In genomic region chr17:67179446-67179845, GRCm38 (mm10) we compare ENCODE assay signal across 22 mouse cellular contexts.
DNase-seq lines count a peak whose midpoint lies in the region; ATAC-seq and TF ChIP-seq lines count a peak whose summit lies in the region.
"Had no signal": no experiment of that assay in that cellular context is flagged by ENCODE, and none has a peak within 500 bp of the region (broad histone marks: within the 10 kb centered on the region; RNA-seq: fewer than 3 reads in every experiment).

No protein-coding gene starts in this region.

- no peak for TF ChIP-seq POLR2A in embryonic fibroblast, embryonic 13.5 days (IDR thresholded peaks at IDR 0.05; ENCODE audit: low read depth, low read length)

- no peaks in the 10 kb centered on the region for H3K9me3 ChIP-seq in midbrain, embryonic 11.5 days (ENCODE audit: control insufficient read depth, low read length)
- H3K9me3 ChIP-seq in midbrain, embryonic 15.5 days = no peaks in the 10 kb centered on the region
- H3K9me3 ChIP-seq: embryonic facial prominence, embryonic 13.5 days; embryonic facial prominence, embryonic 15.5 days; forebrain, embryonic 15.5 days had no signal

- no peak overlapping the region for H3K27ac ChIP-seq in midbrain, embryonic 11.5 days (ENCODE audit: low read depth, low read length)
- no peak overlapping the region for H3K27ac ChIP-seq in midbrain, embryonic 15.5 days
- 0 out of 2 replicates have a peak overlapping the region, but pooled peaks have one; percentile 6 for H3K27ac ChIP-seq in embryonic fibroblast, embryonic 13.5 days (ENCODE audit: insufficient read depth, low read length)
- H3K27ac ChIP-seq: embryonic facial prominence, embryonic 13.5 days; embryonic facial prominence, embryonic 15.5 days; forebrain, embryonic 13.5 days; forebrain, embryonic 15.5 days had no signal

- TF ChIP-seq CTCF in embryonic fibroblast, embryonic 13.5 days (IDR thresholded peaks at IDR 0.05; ENCODE audit: borderline replicate concordance, insufficient read depth, low read length) = no peak

- no peak overlapping the region for H3K4me2 ChIP-seq in midbrain, embryonic 11.5 days
- H3K4me2 ChIP-seq in midbrain, embryonic 15.5 days = no peak overlapping the region
- H3K4me2 ChIP-seq: embryonic facial prominence, embryonic 13.5 days; embryonic facial prominence, embryonic 15.5 days; forebrain, embryonic 13.5 days; forebrain, embryonic 15.5 days had no signal

- DNase-seq in embryo, embryonic 10 days (ENCODE audit: low spot score) = peak; percentile 25
- DNase-seq in embryo, embryonic 9.5 days (ENCODE audit: extremely low spot score) = no peak
- DNase-seq in midbrain, embryonic 11.5 days (ENCODE audit: low spot score, missing footprints) = peak; percentile 68
- DNase-seq in cerebellum, adult 8-10 months = no peak
- DNase-seq: B cell, adult 2 months; cerebellum, adult 11-12 months; cerebellum, adult 2 months; cerebellum, adult 9-11 months; cerebellum, postnatal 14 days; cerebellum, postnatal 36 days; forebrain, postnatal 0 days had no signal

- H3K4me1 ChIP-seq in midbrain, embryonic 11.5 days (ENCODE audit: control insufficient read depth, insufficient read depth, low read length) = no peaks in the 10 kb centered on the region
- H3K4me1 ChIP-seq in midbrain, embryonic 15.5 days = no peaks in the 10 kb centered on the region
- H3K4me1 ChIP-seq in embryonic fibroblast, embryonic 13.5 days (ENCODE audit: control insufficient read depth, insufficient read depth, low read length) = peaks cover 9% of the 10 kb centered on the region
- H3K4me1 ChIP-seq: forebrain, embryonic 13.5 days had no signal

- no peak overlapping the region for H3K4me3 ChIP-seq in midbrain, embryonic 11.5 days (ENCODE audit: low read depth, low read length)
- H3K4me3 ChIP-seq in midbrain, embryonic 15.5 days = no peak overlapping the region
- H3K4me3 ChIP-seq in embryonic fibroblast, embryonic 13.5 days (ENCODE audit: insufficient read depth, low read length) = no peak overlapping the region
- H3K4me3 ChIP-seq: embryonic facial prominence, embryonic 13.5 days; embryonic facial prominence, embryonic 15.5 days; forebrain, embryonic 13.5 days; forebrain, embryonic 15.5 days had no signal

- H3K36me3 ChIP-seq in midbrain, embryonic 11.5 days (ENCODE audit: control insufficient read depth, insufficient read depth, low read length) = no peaks in the 10 kb centered on the region
- no peaks in the 10 kb centered on the region for H3K36me3 ChIP-seq in midbrain, embryonic 15.5 days (replicated peaks)
- H3K36me3 ChIP-seq: embryonic facial prominence, embryonic 13.5 days; embryonic facial prominence, embryonic 15.5 days; forebrain, embryonic 15.5 days; G1E had no signal

- WGBS in midbrain, embryonic 11.5 days = 91% methylated on average over 1 of the region's 1 CpGs
- WGBS in midbrain, embryonic 15.5 days = 85% methylated on average over 1 of the region's 1 CpGs

- no peaks in the 10 kb centered on the region for H3K27me3 ChIP-seq in midbrain, embryonic 11.5 days (ENCODE audit: control insufficient read depth, insufficient read depth, low read length)
- H3K27me3 ChIP-seq in midbrain, embryonic 15.5 days (replicated peaks) = no peaks in the 10 kb centered on the region
- H3K27me3 ChIP-seq: CH12.LX; embryonic facial prominence, embryonic 13.5 days; embryonic facial prominence, embryonic 15.5 days; forebrain, embryonic 13.5 days; forebrain, embryonic 15.5 days; Patski had no signal

- no peak for ATAC-seq in midbrain, embryonic 11.5 days (ENCODE audit: low FRiP score)
- no peak for ATAC-seq in midbrain, embryonic 15.5 days (replicated peaks)
- ATAC-seq: activated CD4-positive, CD25-positive, alpha-beta regulatory T cell, adult 4 months; CD4-positive, CD25-positive, alpha-beta regulatory T cell, adult 4 months; forebrain, embryonic 13.5 days; forebrain, embryonic 15.5 days; forebrain, postnatal 0 days; Patski had no signal

- no peak overlapping the region for H3K9ac ChIP-seq in midbrain, embryonic 11.5 days (ENCODE audit: low read length)
- no peak overlapping the region for H3K9ac ChIP-seq in midbrain, embryonic 15.5 days
- H3K9ac ChIP-seq: embryonic facial prominence, embryonic 13.5 days; embryonic facial prominence, embryonic 15.5 days; forebrain, embryonic 13.5 days; forebrain, embryonic 15.5 days; forebrain, postnatal 0 days had no signal

Comparison
In these comparisons a context has a peak if more than half of its experiments do, and no peak if none do; other contexts are left out.
1. DNase-seq: peak in embryo, embryonic 10 days (single experiment) and midbrain, embryonic 11.5 days (single experiment); none in embryo, embryonic 9.5 days (single experiment) and cerebellum, adult 8-10 months (single experiment).